Mouse (Mus musculus) left cerebral cortex, adult 2 months (tissue): ENCODE data around the gene Accs. TPM values are rescaled to one million over a fixed set of nuclear protein-coding genes. Genes with fewer than 3 reads are reported as not detected.

Source experiments
- DNase-seq, 2 experiments: peaks; one replicate each; pipeline ENCODE4 v3.0.0; 2021 to 2022; ENCODE audit warnings: low spot score in 2 of 2, mixed read lengths in 1 of 2; ENCODE audit errors: extremely low spot score in 1 of 2
- H3K27ac ChIP-seq: fragments of 200-600 bp; 2 replicates; pipeline ENCODE4 v1.8.1; 2022
- H3K4me3 ChIP-seq: fragments of 200-600 bp; 2 replicates; pipeline ENCODE4 v1.8.1; 2022
- CTCF ChIP-seq: fragments of 200-600 bp; IDR thresholded peaks from 2 replicates; pipeline ENCODE4 v1.8.1; 2022; ENCODE audit warnings: antibody characterized with exemption, mild to moderate bottlenecking, moderate library complexity
- intact Hi-C: fragments of 180-260 bp; cut with DNase I; formaldehyde crosslinking; loops from one replicate; pipeline ENCODE4 v1.15.1; 2025
- long read RNA-seq, 2 experiments: library from polyadenylated mRNA; stranded (forward); transcript quantifications; one replicate each; pipeline ENCODE4 v2.0.0; 2021; ENCODE audit warnings: borderline mapping rate in 2 of 2
- total RNA-seq, 2 experiments: library from RNA; stranded (reverse); gene quantifications; 2 replicates each; pipeline ENCODE4 v1.2.3; 2021

Accs gene
- total RNA-seq, result 1 to 10 TPM; 2.0 to 3.4 TPM
- long read RNA-seq, experiment 1, partial matches to known transcripts, result 1 of 4 reads
- long read RNA-seq, experiment 1, other reads (novel, unspliced or antisense), result 2 of 4 reads
- long read RNA-seq, experiment 2, partial matches to known transcripts, result 2 of 2 reads
- long read RNA-seq, experiment 2, other reads (novel, unspliced or antisense), result 0 of 2 reads

DNA sequence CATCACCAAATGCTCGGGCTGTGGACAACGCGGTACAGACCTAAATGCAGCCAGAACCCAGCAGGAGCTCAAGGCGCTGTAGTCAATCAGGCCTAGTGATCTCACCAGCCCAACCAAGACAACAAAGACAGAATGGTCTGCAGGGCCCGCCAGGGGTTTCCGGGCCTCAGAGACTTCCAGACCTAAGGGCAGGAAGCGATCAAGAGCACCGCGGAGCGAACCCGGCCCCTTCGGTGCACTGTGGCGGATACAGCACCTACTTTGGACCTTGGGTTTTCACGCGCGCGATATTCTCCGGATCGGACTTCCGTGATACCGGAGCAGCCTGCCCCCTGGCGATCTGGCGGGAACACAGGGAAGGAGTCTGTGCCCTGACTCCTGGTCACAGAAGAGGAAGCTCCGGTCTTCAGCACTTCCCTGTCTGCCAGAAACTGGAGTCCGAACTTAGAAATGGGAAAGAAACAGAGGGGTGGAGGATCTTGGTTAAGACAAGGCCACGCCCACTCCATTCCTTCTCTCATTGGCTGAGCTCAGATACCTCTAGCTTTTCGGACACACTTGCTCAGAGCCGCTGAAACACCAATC is at the start of gene Accs:
Gene Accs (minus strand): TSS at position 439 of the 585 bp plus-strand sequence.
- H3K27ac ChIP-seq, result no peak within 1 kb of the TSS
- TF ChIP-seq CTCF, result peak; percentile 52
- H3K4me3 ChIP-seq, result peak within 1 kb of the TSS; percentile 55
- intact Hi-C loops, result no loop called here
- peak; percentile 40 to 56 for DNase-seq

DNA sequence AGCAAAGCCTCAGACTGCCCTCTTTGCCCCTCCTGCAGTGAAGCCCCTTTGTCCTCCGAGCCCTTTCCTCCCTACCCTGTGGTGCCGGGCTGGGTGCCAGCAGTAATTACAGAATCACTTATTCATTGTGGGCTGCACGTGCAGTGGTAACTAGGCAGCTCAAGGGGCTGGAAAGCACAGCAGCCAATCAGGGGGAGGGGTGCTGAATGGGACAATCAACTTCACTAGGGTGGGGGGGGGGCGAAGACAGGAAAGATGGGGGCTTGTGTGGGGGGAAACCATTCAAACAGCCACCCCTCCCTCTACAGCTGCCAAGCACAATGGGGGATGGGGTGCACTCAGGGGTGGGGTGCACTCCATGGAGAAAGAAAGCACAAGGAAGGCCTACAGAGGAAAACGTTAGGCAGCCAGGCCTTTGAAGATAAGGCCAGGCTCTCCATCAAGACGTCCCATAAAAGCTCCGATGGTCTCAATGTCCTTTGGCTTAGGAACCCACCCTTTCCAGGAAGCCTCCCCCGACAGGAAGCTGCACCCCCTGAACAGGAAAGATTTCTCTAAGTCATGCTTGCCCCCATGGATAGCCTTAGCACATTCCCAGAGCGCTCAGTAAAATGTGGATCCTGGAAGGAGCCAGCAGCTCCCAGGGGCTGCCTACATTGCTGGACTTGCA is 42.0 kb upstream of the Accs start:
- intact Hi-C loops, result no loop called here
- Histone ChIP-seq H3K4me3 (no peak overlapping the region), H3K27ac (peak overlapping the region; percentile 32; the same call in 1 of the 2 replicates)
- TF ChIP-seq CTCF, result no peak
- DNase-seq, result peak in 1 of 2 experiments; percentile 59

- H3K4me3 ChIP-seq, result no peak overlapping the region
- intact Hi-C loops, result no loop called here
- no peak for TF ChIP-seq CTCF
These were observed 40.4 kb upstream of the Accs start for GRCm38 (mm10) chr2:93890143-93890542.

GRCm38 (mm10) chr2:93889071-93889470 is 39.3 kb upstream of the Accs start:
- no peak for DNase-seq

More at GRCm38 (mm10) chr2:93890143-93890542, 40.4 kb upstream of the Accs start:
- no peak overlapping the region for H3K27ac ChIP-seq
- no peak for DNase-seq

DNA sequence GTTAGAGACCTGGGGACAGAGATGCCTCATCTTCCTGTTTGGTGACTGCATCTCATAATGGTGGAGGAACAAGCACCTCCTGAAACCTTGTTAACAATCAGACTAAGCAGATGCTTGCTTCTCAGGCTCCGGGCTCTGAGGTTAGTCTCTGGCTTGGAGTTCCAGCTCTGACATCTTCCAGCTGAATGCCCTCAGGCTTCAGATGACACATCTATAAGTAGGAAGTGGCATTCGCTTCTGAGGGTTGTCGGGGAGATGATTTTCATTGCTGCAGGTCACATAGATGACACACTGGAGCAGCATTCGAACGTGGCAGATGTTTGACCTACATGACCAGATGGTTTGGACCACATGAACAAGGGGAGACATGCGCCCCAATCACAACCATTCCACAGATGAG is 38.6 kb upstream of the Accs start:
- no peak overlapping the region for H3K4me3 ChIP-seq
- H3K27ac ChIP-seq, result no peak overlapping the region
- intact Hi-C loops, result no loop called here
- DNase-seq, result no peak
- TF ChIP-seq CTCF, result no peak

More at GRCm38 (mm10) chr2:93889071-93889470, 39.3 kb upstream of the Accs start:
- no peak for TF ChIP-seq CTCF
- intact Hi-C loops, result no loop called here
- H3K27ac ChIP-seq, result no peak overlapping the region
- no peak overlapping the region for H3K4me3 ChIP-seq

- intact Hi-C loops, result no loop called here
- TF ChIP-seq CTCF, result no peak
- no peak overlapping the region for H3K27ac ChIP-seq
- no peak overlapping the region for H3K4me3 ChIP-seq
- no peak for DNase-seq
These were observed 37.5 kb upstream of the Accs start for GRCm38 (mm10) chr2:93887273-93887672.

DNA sequence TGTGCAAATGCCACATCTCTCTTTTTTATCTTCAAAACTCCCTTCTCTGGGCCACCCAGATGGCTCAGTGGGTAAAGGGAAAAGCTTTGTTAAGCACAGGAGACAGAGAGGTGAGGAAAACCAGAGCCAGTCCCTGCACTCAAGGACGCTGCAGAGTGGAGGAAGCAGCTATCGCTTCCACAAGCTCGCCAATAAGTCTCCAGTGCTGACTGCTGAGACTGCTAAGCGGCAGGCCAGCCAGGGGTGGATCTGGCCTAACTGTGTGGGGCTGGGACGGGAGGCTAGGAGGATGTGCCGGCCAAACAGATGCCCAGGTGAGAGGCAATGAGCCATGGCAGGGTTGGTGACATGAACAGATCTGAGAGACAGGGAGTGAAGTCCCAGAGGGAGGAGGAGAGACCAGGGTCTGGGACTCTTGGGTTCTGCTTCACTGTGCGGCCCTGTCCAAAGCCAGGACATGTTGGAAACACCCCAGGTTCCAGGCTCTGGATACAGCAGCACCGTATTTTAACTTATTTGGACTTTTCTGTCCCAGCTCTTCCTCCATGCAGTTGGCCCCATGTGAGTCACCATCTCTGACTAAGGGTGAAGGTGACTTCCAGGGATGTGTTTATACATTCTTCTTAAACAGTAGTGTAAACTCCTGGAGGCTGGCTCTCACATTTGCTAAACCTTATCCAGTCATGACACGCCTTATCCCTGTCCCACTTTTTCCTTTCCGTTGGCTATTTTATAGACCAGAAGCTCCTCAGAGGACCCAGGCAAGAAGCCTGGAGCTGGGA is 36.5 kb upstream of the Accs start:
- no peak for TF ChIP-seq CTCF
- H3K4me3 ChIP-seq, result no peak overlapping the region
- DNase-seq, result no peak
- H3K27ac ChIP-seq, result no peak overlapping the region
- intact Hi-C loops, result no loop called here

DNA sequence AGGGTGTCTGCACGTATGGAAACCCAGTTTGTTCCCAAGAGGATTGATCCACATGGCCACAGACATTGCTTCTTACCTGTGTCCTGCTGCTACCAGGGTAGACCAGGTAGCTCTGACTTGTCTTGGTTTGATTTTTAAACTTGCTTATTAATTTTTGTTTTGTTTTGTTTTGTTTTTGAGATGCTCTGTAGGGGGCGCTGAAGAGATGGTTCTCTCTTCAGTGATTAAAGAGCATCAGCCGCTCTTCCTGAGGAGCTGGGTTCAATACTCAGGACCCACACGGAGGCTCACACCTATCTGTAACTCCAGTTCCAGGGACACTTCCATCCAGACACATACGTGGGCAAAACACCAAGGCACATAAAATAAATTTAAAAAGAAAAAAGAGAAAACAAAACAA is 33.3 kb upstream of the Accs start:
- intact Hi-C loops, result no loop called here
- H3K27ac ChIP-seq, result no peak overlapping the region
- peak; percentile 42 for TF ChIP-seq CTCF

GRCm38 (mm10) chr2:93881640-93882367 is 32.1 kb upstream of the Accs start:
- intact Hi-C loops, result no loop called here
- no peak overlapping the region for H3K27ac ChIP-seq
- DNase-seq, result no peak
- TF ChIP-seq CTCF, result no peak
- no peak overlapping the region for H3K4me3 ChIP-seq

More for the DNA sequence above, 33.3 kb upstream of the Accs start:
- no peak overlapping the region for H3K4me3 ChIP-seq
- no peak for DNase-seq

GRCm38 (mm10) chr2:93880981-93881380 is 31.2 kb upstream of the Accs start:
- no peak for DNase-seq
- intact Hi-C loops, result no loop called here
- no peak overlapping the region for H3K4me3 ChIP-seq
- TF ChIP-seq CTCF, result no peak
- no peak overlapping the region for H3K27ac ChIP-seq

DNA sequence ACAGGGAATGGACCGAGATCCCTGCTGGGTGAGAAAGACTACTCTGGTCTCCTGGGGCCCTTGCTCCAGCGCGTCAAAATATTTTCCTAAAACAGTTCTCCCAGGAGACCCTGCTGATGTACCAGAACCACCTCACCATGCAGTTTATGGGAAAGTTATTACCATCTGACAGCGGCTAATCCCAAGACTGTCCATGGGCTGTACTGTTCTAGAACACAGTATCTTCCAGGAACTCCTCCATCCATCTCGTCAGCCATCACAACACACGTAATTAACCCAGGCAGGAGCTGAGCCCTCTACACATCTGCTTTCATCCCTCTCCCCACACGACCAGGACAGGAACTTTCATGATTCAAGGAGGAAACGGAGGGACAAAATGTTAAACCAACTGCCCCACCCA is 30.7 kb upstream of the Accs start:
- intact Hi-C loops, result no loop called here
- Histone ChIP-seq H3K27ac (no peak overlapping the region), H3K4me3 (no peak overlapping the region)
- DNase-seq, result no peak
- no peak for TF ChIP-seq CTCF
